Mouse (Mus musculus) E14TG2a.4 (cell line): ENCODE measurements at regions not wholly inside any gene's neighbourhood (a gene's known extent, or its start where the extent isn't known, plus 50 kb on each side); places are given as distances from the start of the nearest gene placed in this dataset.

Source experiments
- CTCF ChIP-seq: conservative IDR thresholded peaks from 2 replicates; pipeline ENCODE4 v1.5.1; 2014; ENCODE audit warnings: low read length
- NANOG ChIP-seq: IDR thresholded peaks from 2 replicates; pipeline ENCODE4 v1.6.1; 2014; ENCODE audit warnings: borderline replicate concordance, low read length, mixed read lengths

DNA sequence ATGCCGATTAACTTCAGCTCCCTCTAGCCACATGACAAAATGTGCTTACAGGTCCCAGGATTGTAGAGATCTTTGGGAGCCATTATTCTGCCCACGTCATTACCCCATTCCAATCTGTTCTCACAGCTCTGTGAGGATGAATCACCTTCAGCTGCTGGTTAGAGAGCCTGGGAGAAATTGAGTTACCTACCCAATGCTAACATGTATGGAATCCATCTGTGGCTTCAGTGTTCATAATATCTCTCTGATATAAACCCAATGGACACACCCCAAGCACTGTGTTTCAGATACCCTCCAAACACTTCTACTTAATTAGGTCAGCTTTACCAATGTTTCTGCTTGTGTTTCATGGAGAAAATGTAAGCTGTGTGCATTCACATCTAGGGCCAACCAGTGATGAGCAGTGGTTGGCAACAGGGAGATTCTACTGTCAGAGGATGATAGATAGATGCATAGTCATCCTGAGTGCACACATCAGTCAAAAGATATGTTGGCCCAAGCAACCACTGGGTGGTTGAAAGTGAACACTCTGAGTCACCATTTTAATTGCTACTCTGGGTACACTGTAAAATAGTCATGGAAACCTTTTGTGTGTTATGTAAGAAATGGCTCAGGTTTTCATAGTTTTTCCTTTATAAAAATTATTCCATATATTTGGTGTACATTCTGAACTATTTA, 301.5 kb downstream of the Lrig3 start:
- TF ChIP-seq CTCF, result no peak
- no peak for TF ChIP-seq NANOG
